Mouse (Mus musculus) cerebellum, adult 9-10 months (tissue): ENCODE data around the gene Stt3a.

ENCODE experiments used
- DNase-seq: peaks from one replicate; pipeline ENCODE4 v3.0.0; 2022

The Stt3a gene

GRCm38 (mm10) chr9:36707304-36707703 lies 60.2 kb downstream of the Stt3a start:
- DNase-seq = no peak

GRCm38 (mm10) chr9:36705923-36706322 lies 61.6 kb downstream of the Stt3a start:
- no peak for DNase-seq

GRCm38 (mm10) chr9:36694276-36694675 lies 73.2 kb downstream of the Stt3a start:
- DNase-seq = no peak

- DNase-seq = no peak
Observed at GRCm38 (mm10) chr9:36692920-36693319, 74.6 kb downstream of the Stt3a start, which contains the start of gene Acrv1. Gene Acrv1 (plus strand): TSS chr9:36693220.

GRCm38 (mm10) chr9:36687329-36687728 lies 80.2 kb downstream of the Stt3a start:
- DNase-seq = no peak

- DNase-seq = no peak
Observed at GRCm38 (mm10) chr9:36681424-36681823, 86.1 kb downstream of the Stt3a start.
